Mouse (Mus musculus): Measurements from ENCODE around the gene Ms4a4c.
"Not testable (repeated sequence)": the region's sequence is repeated elsewhere in the genome, so short reads cannot be mapped to it uniquely, and the experiment has no call there.

DNA sequence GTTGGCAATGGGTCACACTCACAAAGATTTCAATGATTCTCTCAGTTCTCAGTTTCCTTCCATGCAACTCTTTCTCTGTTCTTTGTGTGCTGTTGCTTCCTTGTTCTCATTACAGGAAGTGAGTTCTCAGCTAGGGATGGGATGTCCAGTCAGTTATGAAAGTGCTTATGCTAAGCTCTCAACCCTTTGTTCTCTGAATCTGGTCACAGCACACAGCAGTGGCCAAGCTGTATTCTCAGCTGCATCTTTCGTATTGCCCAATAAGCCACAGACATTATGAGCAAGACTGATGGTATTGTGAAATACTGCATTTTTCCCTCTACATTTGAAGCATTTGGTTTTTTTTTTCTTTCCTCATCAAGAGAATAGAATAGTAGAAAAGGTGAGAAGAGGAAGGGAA, 26.6 kb downstream of the Ms4a4c start:
- TF ChIP-seq CTCF (IDR thresholded peaks at IDR 0.05; ENCODE audit: low read depth, low read length); GATA1 (IDR thresholded peaks at IDR 0.05; ENCODE audit: borderline replicate concordance, low read length); TAL1 (conservative IDR thresholded peaks at IDR 0.05; ENCODE audit: low read depth, low read length); POLR2AphosphoS5 (IDR thresholded peaks at IDR 0.05; ENCODE audit: insufficient replicate concordance, low read depth, low read length); GATA2 (IDR thresholded peaks at IDR 0.05; ENCODE audit: borderline replicate concordance, low read depth, low read length): not testable (repeated sequence)
